Mouse (Mus musculus): ENCODE data around the gene Rufy4. TPM values are rescaled to one million over a fixed set of nuclear protein-coding genes. Genes with fewer than 3 reads are reported as not detected.

Rufy4 gene
- polyA plus RNA-seq, 1 experiment from 2014 or later: 0.38 TPM

- H3K4me3 ChIP-seq (ENCODE audit: low read depth, low read length): no peak overlapping the region
- no peaks in the 10 kb centered on the region for H3K36me3 ChIP-seq (ENCODE audit: control insufficient read depth, insufficient read depth, low read length)
- H3K9me3 ChIP-seq (ENCODE audit: control insufficient read depth, low read length): no peaks in the 10 kb centered on the region
- no peaks in the 10 kb centered on the region for H3K27me3 ChIP-seq (ENCODE audit: control insufficient read depth, insufficient read depth, low read length)
- DNase-seq (ENCODE audit: low spot score) (peak; percentile 86), ATAC-seq (ENCODE audit: insufficient read depth, low FRiP score, low TSS enrichment) (peak; percentile 92)
- peak overlapping the region; percentile 78 for H3K27ac ChIP-seq (ENCODE audit: low read depth, low read length)
- peaks cover 44% of the 10 kb centered on the region for H3K4me1 ChIP-seq (ENCODE audit: control insufficient read depth, insufficient read depth, low read length)
- no peak overlapping the region; the same call in 1 of the 2 replicates for H3K4me2 ChIP-seq (ENCODE audit: low read depth)
- WGBS: 5% methylated on average over 8 of the region's 8 CpGs
- no peak overlapping the region for H3K9ac ChIP-seq (ENCODE audit: low read length)
Observed at GRCm38 (mm10) chr1:74110932-74111695, 14.2 kb upstream of the Rufy4 start.

DNA sequence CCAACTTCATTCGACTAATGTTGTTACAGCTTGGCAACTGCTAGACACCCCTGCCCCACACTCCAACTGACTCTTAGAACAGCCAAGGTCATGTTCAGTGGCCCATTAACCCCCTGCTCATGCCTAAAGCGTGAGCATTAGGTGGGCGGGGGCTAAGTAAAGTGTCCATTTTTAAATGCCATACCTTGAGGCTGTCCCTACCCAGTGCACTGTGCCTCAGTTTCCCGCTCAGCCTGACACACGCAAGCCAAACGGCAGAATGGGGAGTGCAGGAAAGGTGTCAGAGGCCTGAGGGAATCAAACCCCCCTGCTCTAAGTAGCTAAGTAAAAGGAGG lies 13.7 kb upstream of the Rufy4 start:
- ATAC-seq (ENCODE audit: insufficient read depth, low FRiP score, low TSS enrichment) (no peak), DNase-seq (ENCODE audit: low spot score) (no peak)
- H3K4me2 ChIP-seq (ENCODE audit: low read depth): no peak overlapping the region
- no peak overlapping the region; the same call in 1 of the 2 replicates for H3K9ac ChIP-seq (ENCODE audit: low read length)
- WGBS: 13% methylated on average over 6 of the region's 6 CpGs
- no peak overlapping the region for H3K4me3 ChIP-seq (ENCODE audit: low read depth, low read length)
- H3K27me3 ChIP-seq (ENCODE audit: control insufficient read depth, insufficient read depth, low read length): no peaks in the 10 kb centered on the region
- H3K27ac ChIP-seq (ENCODE audit: low read depth, low read length): peak overlapping the region; percentile 78
- H3K9me3 ChIP-seq (ENCODE audit: control insufficient read depth, low read length): no peaks in the 10 kb centered on the region
- H3K4me1 ChIP-seq (ENCODE audit: control insufficient read depth, insufficient read depth, low read length): peaks cover 44% of the 10 kb centered on the region
- H3K36me3 ChIP-seq (ENCODE audit: control insufficient read depth, insufficient read depth, low read length): no peaks in the 10 kb centered on the region

DNA sequence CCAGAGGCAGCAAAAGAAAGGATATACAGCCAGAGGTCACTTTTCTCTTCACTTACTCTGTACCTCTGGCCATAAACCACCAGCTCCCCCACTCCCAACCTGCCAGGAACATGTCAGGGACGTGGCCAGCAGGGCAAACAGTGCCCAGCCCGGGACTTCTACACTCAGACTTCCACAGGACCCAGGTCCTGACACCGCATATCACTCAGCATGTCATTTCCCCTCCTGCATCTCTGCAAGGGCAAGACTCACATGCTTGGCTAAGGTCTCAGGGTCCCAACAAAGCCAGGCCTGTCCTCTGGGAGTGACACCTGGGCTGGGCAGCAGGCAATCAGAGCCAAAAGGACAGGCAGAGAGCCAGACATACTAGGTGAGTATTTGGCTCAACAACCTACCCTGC lies 12.3 kb upstream of the Rufy4 start:
- ATAC-seq (ENCODE audit: insufficient read depth, low FRiP score, low TSS enrichment): no peak
- WGBS: 39% methylated on average over 3 of the region's 3 CpGs
- H3K27ac ChIP-seq (ENCODE audit: low read depth, low read length): no peak overlapping the region
- no peak overlapping the region for H3K4me3 ChIP-seq (ENCODE audit: low read depth, low read length)
- H3K36me3 ChIP-seq (ENCODE audit: control insufficient read depth, insufficient read depth, low read length): no peaks in the 10 kb centered on the region
- no peak overlapping the region for H3K9ac ChIP-seq (ENCODE audit: low read length)
- H3K27me3 ChIP-seq (ENCODE audit: control insufficient read depth, insufficient read depth, low read length): no peaks in the 10 kb centered on the region
- no peak for DNase-seq (ENCODE audit: low spot score)
- H3K4me2 ChIP-seq (ENCODE audit: low read depth): no peak overlapping the region
- H3K4me1 ChIP-seq (ENCODE audit: control insufficient read depth, insufficient read depth, low read length): peaks cover 44% of the 10 kb centered on the region
- H3K9me3 ChIP-seq (ENCODE audit: control insufficient read depth, low read length): no peaks in the 10 kb centered on the region

- H3K9ac ChIP-seq (ENCODE audit: low read length): no peak overlapping the region
- no peak for ATAC-seq (ENCODE audit: insufficient read depth, low FRiP score, low TSS enrichment)
- no peak overlapping the region for H3K27ac ChIP-seq (ENCODE audit: low read depth, low read length)
- no peak for DNase-seq (ENCODE audit: low spot score)
- no peaks in the 10 kb centered on the region for H3K36me3 ChIP-seq (ENCODE audit: control insufficient read depth, insufficient read depth, low read length)
- no peaks in the 10 kb centered on the region for H3K9me3 ChIP-seq (ENCODE audit: control insufficient read depth, low read length)
- peaks cover 11% of the 10 kb centered on the region for H3K4me1 ChIP-seq (ENCODE audit: control insufficient read depth, insufficient read depth, low read length)
- no peak overlapping the region for H3K4me2 ChIP-seq (ENCODE audit: low read depth)
- 88% methylated on average over 6 of the region's 6 CpGs for WGBS
- no peak overlapping the region for H3K4me3 ChIP-seq (ENCODE audit: low read depth, low read length)
- peaks cover 3% of the 10 kb centered on the region; the same call in 1 of the 2 replicates for H3K27me3 ChIP-seq (ENCODE audit: control insufficient read depth, insufficient read depth, low read length)
Observed at GRCm38 (mm10) chr1:74117876-74118275, 7.5 kb upstream of the Rufy4 start.

DNA sequence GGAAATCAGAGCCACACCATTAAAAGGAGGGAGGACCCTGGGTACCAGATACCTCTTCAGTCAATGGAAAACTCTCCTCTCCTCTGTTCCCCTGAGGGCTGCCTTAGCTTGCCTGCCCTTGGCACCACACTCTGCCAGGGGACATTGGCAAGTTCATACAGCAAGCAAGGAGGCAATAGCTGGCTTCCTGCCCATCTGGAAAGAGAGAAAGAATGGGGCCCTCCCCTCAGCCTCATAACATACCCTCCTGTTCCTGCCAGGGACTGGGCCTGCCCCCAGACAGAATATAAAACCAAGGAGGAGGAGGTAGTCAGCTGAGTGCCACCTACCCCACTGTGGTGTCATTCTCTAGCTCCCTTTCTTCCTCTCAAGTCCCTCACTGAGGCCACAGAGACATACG lies 6.2 kb upstream of the Rufy4 start:
- ATAC-seq (ENCODE audit: insufficient read depth, low FRiP score, low TSS enrichment) (no peak), DNase-seq (ENCODE audit: low spot score) (no peak)
- Histone ChIP-seq H3K27ac (ENCODE audit: low read depth, low read length) (no peak overlapping the region), H3K36me3 (ENCODE audit: control insufficient read depth, insufficient read depth, low read length) (no peaks in the 10 kb centered on the region), H3K4me2 (ENCODE audit: low read depth) (no peak overlapping the region), H3K9me3 (ENCODE audit: control insufficient read depth, low read length) (no peaks in the 10 kb centered on the region), H3K4me3 (ENCODE audit: low read depth, low read length) (no peak overlapping the region), H3K9ac (ENCODE audit: low read length) (no peak overlapping the region), H3K4me1 (ENCODE audit: control insufficient read depth, insufficient read depth, low read length) (peaks cover 8% of the 10 kb centered on the region), H3K27me3 (ENCODE audit: control insufficient read depth, insufficient read depth, low read length) (peaks cover 11% of the 10 kb centered on the region; the same call in 1 of the 2 replicates)
- 94% methylated on average over 1 of the region's 1 CpGs for WGBS

DNA sequence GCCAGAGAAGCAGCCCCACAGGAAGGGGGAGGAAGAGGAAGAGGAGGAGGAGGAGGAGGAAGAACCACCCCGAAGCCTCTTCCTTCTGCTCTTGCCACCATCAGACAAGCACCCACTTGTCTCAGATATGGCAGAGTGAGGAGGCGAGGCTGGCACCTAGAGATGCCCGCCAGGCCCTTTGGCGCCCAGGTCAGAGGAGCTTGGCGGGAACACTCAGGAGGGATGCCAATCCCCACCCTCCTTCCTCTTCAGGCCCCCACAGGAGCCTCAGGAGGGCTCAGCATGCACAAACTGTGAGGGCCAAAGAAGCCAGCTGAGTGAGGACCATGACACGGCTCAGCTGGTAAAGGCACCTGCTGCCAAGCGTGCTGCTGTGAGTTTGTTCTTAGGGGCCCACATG lies 4.2 kb upstream of the Rufy4 start:
- H3K36me3 ChIP-seq (ENCODE audit: control insufficient read depth, insufficient read depth, low read length): no peaks in the 10 kb centered on the region
- no peak for DNase-seq (ENCODE audit: low spot score)
- H3K4me1 ChIP-seq (ENCODE audit: control insufficient read depth, insufficient read depth, low read length): peaks cover 14% of the 10 kb centered on the region
- no peaks in the 10 kb centered on the region for H3K9me3 ChIP-seq (ENCODE audit: control insufficient read depth, low read length)
- H3K4me2 ChIP-seq (ENCODE audit: low read depth): no peak overlapping the region
- peaks cover 13% of the 10 kb centered on the region; the same call in 1 of the 2 replicates for H3K27me3 ChIP-seq (ENCODE audit: control insufficient read depth, insufficient read depth, low read length)
- H3K9ac ChIP-seq (ENCODE audit: low read length): no peak overlapping the region
- 91% methylated on average over 7 of the region's 7 CpGs for WGBS
- no peak overlapping the region for H3K27ac ChIP-seq (ENCODE audit: low read depth, low read length)
- ATAC-seq (ENCODE audit: insufficient read depth, low FRiP score, low TSS enrichment): no peak
- no peak overlapping the region for H3K4me3 ChIP-seq (ENCODE audit: low read depth, low read length)

DNA sequence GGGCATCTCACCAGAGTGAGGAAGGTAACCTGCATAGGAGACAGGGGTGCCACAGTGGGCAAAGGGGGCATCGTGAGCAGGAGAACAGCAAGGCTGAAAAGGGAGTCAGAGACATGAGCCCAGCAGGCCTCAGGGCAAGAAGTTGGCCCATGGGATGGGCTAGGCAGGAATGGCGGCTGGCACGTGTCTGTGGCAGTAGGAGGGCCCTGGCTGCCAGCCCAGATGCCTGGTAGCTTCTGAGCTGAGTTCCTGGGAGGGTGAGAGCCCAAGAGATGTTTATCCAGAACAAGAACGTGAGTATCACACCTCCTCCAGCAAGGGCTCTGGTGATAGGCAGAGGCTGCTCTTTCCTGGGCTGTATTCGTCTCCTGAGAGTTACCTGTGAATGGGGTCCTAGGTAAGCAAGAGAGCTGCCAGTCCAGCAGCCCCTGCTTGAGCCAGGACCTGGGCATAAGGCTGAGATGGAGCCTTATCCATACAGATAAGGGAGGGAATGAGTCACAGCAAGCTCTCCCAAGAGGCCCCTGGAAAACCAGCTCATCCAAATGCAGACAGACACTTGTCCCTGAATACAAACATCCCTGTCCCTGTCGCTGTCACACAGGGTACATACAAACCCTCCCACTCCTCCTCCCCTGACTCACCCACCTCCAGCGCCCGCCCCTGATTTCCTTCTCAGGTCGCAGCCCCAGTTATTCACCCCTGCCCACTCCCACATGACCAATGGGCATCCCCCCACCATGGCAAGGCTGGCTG lies 3.3 kb upstream of the Rufy4 start:
- ATAC-seq (ENCODE audit: insufficient read depth, low FRiP score, low TSS enrichment) (no peak), DNase-seq (ENCODE audit: low spot score) (no peak)
- H3K9ac ChIP-seq (ENCODE audit: low read length): no peak overlapping the region; the same call in 1 of the 2 replicates
- no peak overlapping the region; the same call in 1 of the 2 replicates for H3K4me2 ChIP-seq (ENCODE audit: low read depth)
- no peaks in the 10 kb centered on the region for H3K9me3 ChIP-seq (ENCODE audit: control insufficient read depth, low read length)
- WGBS: 62% methylated on average over 9 of the region's 9 CpGs
- no peak overlapping the region for H3K4me3 ChIP-seq (ENCODE audit: low read depth, low read length)
- no peaks in the 10 kb centered on the region for H3K36me3 ChIP-seq (ENCODE audit: control insufficient read depth, insufficient read depth, low read length)
- no peak overlapping the region for H3K27ac ChIP-seq (ENCODE audit: low read depth, low read length)
- peaks cover 14% of the 10 kb centered on the region for H3K4me1 ChIP-seq (ENCODE audit: control insufficient read depth, insufficient read depth, low read length)
- peaks cover 13% of the 10 kb centered on the region; the same call in 1 of the 2 replicates for H3K27me3 ChIP-seq (ENCODE audit: control insufficient read depth, insufficient read depth, low read length)

GRCm38 (mm10) chr1:74123215-74123614 lies 2.1 kb upstream of the Rufy4 start:
- Histone ChIP-seq H3K4me1 (ENCODE audit: control insufficient read depth, insufficient read depth, low read length) (peaks cover 14% of the 10 kb centered on the region), H3K36me3 (ENCODE audit: control insufficient read depth, insufficient read depth, low read length) (no peaks in the 10 kb centered on the region), H3K9me3 (ENCODE audit: control insufficient read depth, low read length) (no peaks in the 10 kb centered on the region), H3K9ac (ENCODE audit: low read length) (no peak overlapping the region), H3K27ac (ENCODE audit: low read depth, low read length) (no peak overlapping the region), H3K4me2 (ENCODE audit: low read depth) (peak overlapping the region; percentile 86; the same call in 1 of the 2 replicates), H3K27me3 (ENCODE audit: control insufficient read depth, insufficient read depth, low read length) (peaks cover 13% of the 10 kb centered on the region; the same call in 1 of the 2 replicates), H3K4me3 (ENCODE audit: low read depth, low read length) (0 out of 2 replicates have a peak overlapping the region, but pooled peaks have one; percentile 50)
- DNase-seq (ENCODE audit: low spot score): no peak
- WGBS: 59% methylated on average over 8 of the region's 8 CpGs
- no peak for ATAC-seq (ENCODE audit: insufficient read depth, low FRiP score, low TSS enrichment)
